Mouse (Mus musculus): ENCODE results near the gene Mmp23.

- no peak for TF ChIP-seq CTCF (IDR thresholded peaks at IDR 0.05; ENCODE audit: low read depth, low read length)
- TF ChIP-seq POLR2A (IDR thresholded peaks at IDR 0.05; ENCODE audit: extremely low read depth, insufficient read depth, low read length): no peak
Measured at GRCm38 (mm10) chr4:155652283-155653085, 700 bp downstream of the Mmp23 start.

All from liver, adult 2 months (tissue).